Mouse (Mus musculus): ENCODE results near the gene Gpr146.

Gpr146 gene

GRCm38 (mm10) chr5:139427989-139428388 is 50.5 kb downstream of the Gpr146 start:
- peak in 1 of 2 experiments; percentile 45 for DNase-seq (ENCODE audit: low spot score in 2 of 2)

- no peak for DNase-seq (ENCODE audit: low spot score in 2 of 2)
Measured at GRCm38 (mm10) chr5:139429818-139430341, 52.4 kb downstream of the Gpr146 start.

- DNase-seq (ENCODE audit: low spot score in 2 of 2) = no peak
Measured at GRCm38 (mm10) chr5:139432333-139432732, 54.8 kb downstream of the Gpr146 start.

- no peak for DNase-seq (ENCODE audit: low spot score in 2 of 2)
Measured at GRCm38 (mm10) chr5:139432747-139433508, 55.4 kb downstream of the Gpr146 start.

GRCm38 (mm10) chr5:139433842-139434568 is 56.5 kb downstream of the Gpr146 start:
- no peak for DNase-seq (ENCODE audit: low spot score in 2 of 2)

GRCm38 (mm10) chr5:139434940-139435339 is 57.4 kb downstream of the Gpr146 start:
- DNase-seq (ENCODE audit: low spot score in 2 of 2) = no peak

GRCm38 (mm10) chr5:139437769-139438168 is 60.3 kb downstream of the Gpr146 start:
- no peak for DNase-seq (ENCODE audit: low spot score in 2 of 2)

GRCm38 (mm10) chr5:139438440-139438839 is 60.9 kb downstream of the Gpr146 start:
- DNase-seq (ENCODE audit: low spot score in 2 of 2) = no peak

GRCm38 (mm10) chr5:139440451-139440850 is 63.0 kb downstream of the Gpr146 start:
- peak in 1 of 2 experiments; percentile 47 for DNase-seq (ENCODE audit: low spot score in 2 of 2)

GRCm38 (mm10) chr5:139440926-139441725 is 63.6 kb downstream of the Gpr146 start:
- no peak for DNase-seq (ENCODE audit: low spot score in 2 of 2)

- no peak for DNase-seq (ENCODE audit: low spot score in 2 of 2)
Measured at GRCm38 (mm10) chr5:139441726-139442018, 64.2 kb downstream of the Gpr146 start.

GRCm38 (mm10) chr5:139442428-139442827 is 64.9 kb downstream of the Gpr146 start:
- no peak for DNase-seq (ENCODE audit: low spot score in 2 of 2)

- no peak for DNase-seq (ENCODE audit: low spot score in 2 of 2)
Measured at GRCm38 (mm10) chr5:139442962-139443361, 65.5 kb downstream of the Gpr146 start.

GRCm38 (mm10) chr5:139445258-139445657 is 67.8 kb downstream of the Gpr146 start:
- no peak for DNase-seq (ENCODE audit: low spot score in 2 of 2)

Data from cerebellum, postnatal 4 days (tissue).